Mouse (Mus musculus) cerebellum, adult (tissue): Measurements from ENCODE around the gene Rnf133.

Experiments
- ATAC-seq: cut with Nextera tagmentation; 2 replicates; pipeline ENCODE4 v1.9.2; 2017; ENCODE audit warnings: mild to moderate bottlenecking, moderate library complexity, mixed read lengths; ENCODE audit not compliant: insufficient number of reproducible peaks, low FRiP score, low TSS enrichment

Rnf133 gene

DNA sequence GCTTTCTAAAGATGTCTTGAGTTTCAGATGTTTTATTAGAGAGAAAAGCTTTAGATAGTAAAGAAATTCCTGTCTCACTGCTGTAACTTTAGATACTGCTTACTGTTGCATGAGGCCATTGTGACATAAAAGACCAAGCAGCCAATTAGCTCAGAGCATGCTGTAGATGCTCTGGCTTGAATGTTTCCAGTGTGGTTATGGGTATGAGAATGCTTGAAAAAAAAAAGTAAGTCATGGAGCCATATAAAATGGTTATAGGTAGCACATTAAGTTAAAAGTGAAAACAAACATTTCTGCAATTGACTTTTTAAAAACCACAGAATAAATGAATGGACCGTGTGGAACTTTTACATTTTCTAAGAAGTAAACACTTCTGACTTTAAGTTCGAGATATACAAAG is at the start of gene Rnf133:
Rnf133 (minus strand) TSS at position 101 of the 400 bp plus-strand sequence.
- ATAC-seq: no peak

DNA sequence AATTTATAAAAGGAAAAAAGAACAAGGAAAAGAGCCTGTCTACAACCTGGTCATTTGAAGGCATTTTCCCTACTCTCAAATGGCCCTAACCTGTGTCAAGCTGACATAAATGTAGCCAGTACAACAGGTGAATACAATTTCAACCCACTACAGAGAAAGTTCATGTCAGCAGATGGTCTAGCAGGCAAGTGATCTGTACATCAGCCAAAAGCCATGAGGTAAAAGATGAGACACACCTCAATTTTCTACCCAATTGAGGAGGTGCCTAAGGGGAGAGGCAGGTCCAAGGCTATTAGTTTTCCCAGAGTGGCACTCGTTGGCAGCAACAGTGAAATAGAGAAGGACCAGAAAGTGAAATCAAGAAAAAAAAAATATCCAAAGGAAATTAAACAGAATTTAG is 28.1 kb upstream of the Rnf133 start:
- ATAC-seq: peak; percentile 58; the same call in 1 of the 2 replicates

DNA sequence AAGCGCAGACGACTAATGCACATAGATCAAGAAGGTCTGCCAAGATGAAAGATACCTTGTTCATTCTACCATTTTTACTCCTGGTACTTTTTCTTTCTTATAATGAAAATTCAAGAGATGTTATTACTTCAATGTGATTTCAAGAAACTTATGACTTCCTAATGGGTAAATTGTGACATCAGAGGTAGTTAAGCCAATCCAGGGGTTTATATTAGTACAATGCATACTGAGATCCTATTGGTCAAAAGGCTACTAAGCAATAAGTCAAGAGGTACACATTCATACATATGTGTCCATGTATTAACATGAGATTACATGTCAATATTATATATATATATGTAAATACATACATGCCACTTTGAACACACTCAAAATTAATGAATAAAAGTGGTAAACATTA is 4.9 kb upstream of the Rnf133 start, which contains the start of gene Rnf148:
Rnf148 (minus strand) TSS at position 101 of the 400 bp plus-strand sequence.
- ATAC-seq: no peak

DNA sequence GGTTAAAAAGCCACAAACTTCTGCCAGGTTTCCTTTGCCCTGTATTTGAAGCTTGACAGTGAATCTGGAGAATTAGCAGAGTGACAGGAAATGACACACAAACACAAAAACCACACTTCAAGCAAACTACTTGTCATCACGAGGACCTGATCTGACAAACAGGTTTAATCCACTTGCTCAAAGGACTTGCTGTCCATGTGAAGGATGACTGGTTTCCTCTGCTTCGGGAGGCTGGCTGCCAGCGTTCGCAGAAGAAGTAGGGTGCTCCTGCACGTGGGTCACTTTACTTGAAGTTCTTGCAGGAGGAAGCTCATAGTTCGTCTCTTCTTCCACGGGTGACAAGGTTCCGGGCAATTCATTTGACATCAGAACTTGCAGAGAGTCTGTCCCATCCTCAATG is 1.4 kb downstream of the Rnf133 start:
- ATAC-seq: no peak

DNA sequence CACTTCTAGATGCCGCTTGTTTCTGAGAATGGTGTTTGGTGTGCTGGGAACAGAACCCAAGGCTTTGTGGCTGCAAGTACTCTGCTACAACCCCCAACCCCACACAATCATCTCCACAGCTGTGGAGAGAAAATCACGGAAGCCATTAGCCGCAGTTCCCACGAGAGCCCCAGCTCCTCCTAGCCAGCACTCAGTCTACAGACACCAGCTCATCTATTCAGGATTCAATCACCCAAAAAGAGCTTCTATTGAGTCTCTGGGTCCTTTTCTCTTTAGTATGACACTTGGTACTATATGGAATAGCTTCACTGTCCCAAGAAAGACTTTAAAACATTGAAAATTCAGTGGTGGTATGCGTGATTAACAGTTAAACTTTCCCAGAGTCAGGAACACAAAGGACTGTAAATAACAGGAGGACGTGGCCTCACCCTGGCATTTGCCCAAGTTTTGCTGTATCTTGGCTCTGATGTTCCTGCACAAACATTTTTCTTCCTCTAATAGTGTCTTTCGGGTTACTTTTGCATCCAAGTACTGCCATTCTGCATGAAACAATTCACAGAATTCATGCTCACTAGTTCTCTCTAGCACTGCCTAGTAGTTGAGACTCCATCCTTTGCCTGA is 2.4 kb downstream of the Rnf133 start:
- no peak for ATAC-seq

GRCm38 (mm10) chr6:23637081-23637480 is 13.0 kb downstream of the Rnf133 start:
- ATAC-seq: no peak

DNA sequence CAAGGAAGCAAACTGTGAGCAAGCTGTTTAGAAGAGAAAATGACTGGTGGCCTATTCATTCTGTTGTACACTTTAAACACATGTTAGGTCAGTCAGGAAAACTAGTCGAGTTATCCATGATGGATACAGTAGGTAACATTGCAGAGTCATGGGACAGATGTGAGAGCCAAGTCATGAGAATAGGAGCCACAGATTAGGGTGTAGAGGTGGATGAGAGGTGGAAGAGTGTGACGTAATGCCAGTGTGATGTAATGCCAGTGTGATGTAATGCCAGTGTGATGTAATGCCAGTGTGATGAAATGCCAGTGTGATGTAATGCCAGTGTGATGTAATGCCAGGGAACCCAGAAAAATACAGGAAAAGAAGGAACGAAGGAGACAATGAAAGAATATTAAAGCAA is 14.9 kb downstream of the Rnf133 start:
- ATAC-seq: no peak

DNA sequence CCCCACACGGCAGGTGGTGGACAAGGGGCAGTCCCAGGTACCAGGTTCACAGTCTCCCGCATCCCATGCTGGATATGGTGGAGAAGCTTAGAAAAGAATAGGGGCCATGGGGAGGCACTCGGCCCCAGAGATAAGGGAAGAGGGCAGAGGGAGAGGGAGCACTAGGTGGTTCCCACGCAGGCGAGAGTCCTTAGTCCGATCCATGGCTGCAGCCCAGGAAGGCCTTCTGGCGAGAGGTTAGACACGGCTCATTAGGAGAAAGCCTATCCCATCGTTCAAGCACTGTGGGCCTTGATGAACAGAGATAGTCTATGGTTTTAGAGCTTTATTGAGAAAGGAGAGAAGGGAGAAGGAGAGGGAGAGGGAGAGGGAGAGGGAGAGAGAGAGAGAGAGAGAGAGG is 16.1 kb downstream of the Rnf133 start:
- ATAC-seq: no peak

- ATAC-seq: no peak
These were observed 19.6 kb downstream of the Rnf133 start for GRCm38 (mm10) chr6:23630465-23630864.
